Comparison of ENCODE assay signal across 11 mouse cellular contexts in the genomic region with DNA sequence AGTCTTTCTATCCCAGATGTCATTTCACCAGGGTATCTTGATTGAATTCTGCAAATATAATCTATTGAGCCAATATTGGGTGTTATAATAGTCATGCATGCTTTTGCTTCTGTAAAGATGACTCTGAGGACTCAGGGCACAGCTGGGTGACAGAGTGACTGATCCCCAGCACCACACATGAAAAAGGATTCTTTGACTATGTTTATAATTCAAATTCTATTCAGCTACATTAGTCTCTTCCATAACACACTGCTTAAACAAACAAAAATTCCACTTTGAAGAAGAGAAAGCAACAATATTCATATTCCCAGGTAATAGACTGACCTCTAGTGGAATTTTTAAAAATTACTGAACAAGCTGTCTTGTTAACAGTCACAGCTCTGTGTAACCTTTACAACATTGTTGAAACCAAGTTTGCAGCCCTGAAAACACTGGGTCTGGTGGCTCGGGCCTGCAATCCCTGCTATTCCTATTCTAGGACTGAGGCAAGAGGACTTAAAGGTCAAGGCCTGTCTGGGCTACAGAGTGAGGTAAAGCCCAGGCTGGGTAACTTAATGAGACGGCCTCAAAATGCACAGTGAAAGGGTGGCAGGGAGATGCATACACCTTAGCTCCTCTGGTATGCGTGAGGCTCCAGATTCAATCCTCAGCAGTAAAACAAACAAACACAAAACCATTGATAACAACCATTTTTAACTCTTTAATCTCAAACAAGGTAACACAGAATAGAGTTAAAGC. TPM values are rescaled to one million over a fixed set of nuclear protein-coding genes. Genes with fewer than 3 reads are reported as not detected.
DNase-seq lines count a peak whose midpoint lies in the region; ATAC-seq and TF ChIP-seq lines count a peak whose summit lies in the region.
"Had no signal": no experiment of that assay in that cellular context is flagged by ENCODE, and none has a peak within 500 bp of the region (broad histone marks: within the 10 kb centered on the region; RNA-seq: fewer than 3 reads in every experiment).

No protein-coding gene starts in this region.

- no peaks in the 10 kb centered on the region for H3K27me3 ChIP-seq in intestine, postnatal 0 days (replicated peaks; ENCODE audit: control insufficient read depth, insufficient read depth, low read length)
- H3K27me3 ChIP-seq in intestine, embryonic 16.5 days (replicated peaks; ENCODE audit: control insufficient read depth, insufficient read depth, low read length), result no peaks in the 10 kb centered on the region; the same call in 1 of the 2 replicates
- H3K27me3 ChIP-seq in midbrain, embryonic 12.5 days, result no peaks in the 10 kb centered on the region; the same call in 1 of the 2 replicates
- H3K27me3 ChIP-seq in kidney, embryonic 14.5 days (ENCODE audit: control insufficient read depth, insufficient read depth, low read length), result no peaks in the 10 kb centered on the region
- H3K27me3 ChIP-seq: embryonic facial prominence, embryonic 13.5 days had no signal

- no peak overlapping the region for H3K4me3 ChIP-seq in intestine, postnatal 0 days (ENCODE audit: low read depth, low read length)
- no peak overlapping the region for H3K4me3 ChIP-seq in intestine, embryonic 16.5 days (ENCODE audit: low read length)
- H3K4me3 ChIP-seq in midbrain, embryonic 12.5 days, result no peak overlapping the region
- no peak overlapping the region for H3K4me3 ChIP-seq in kidney, embryonic 14.5 days (ENCODE audit: low read length)
- H3K4me3 ChIP-seq: embryonic facial prominence, embryonic 13.5 days; heart, embryonic 13.5 days had no signal

- no peaks in the 10 kb centered on the region for H3K36me3 ChIP-seq in intestine, postnatal 0 days (ENCODE audit: control insufficient read depth, insufficient read depth)
- no peaks in the 10 kb centered on the region for H3K36me3 ChIP-seq in intestine, embryonic 16.5 days (ENCODE audit: control insufficient read depth, insufficient read depth, low read length)
- H3K36me3 ChIP-seq in midbrain, embryonic 12.5 days, result no peaks in the 10 kb centered on the region
- H3K36me3 ChIP-seq in kidney, embryonic 14.5 days (ENCODE audit: control insufficient read depth, insufficient read depth, low read length), result no peaks in the 10 kb centered on the region
- H3K36me3 ChIP-seq: embryonic facial prominence, embryonic 13.5 days; heart, embryonic 13.5 days had no signal

- peak; percentile 7 for DNase-seq in CD4-positive helper T cell, adult 2 months (ENCODE audit: low read depth, low spot score)
- DNase-seq in NIH3T3 (ENCODE audit: low read depth), result peak; percentile 41
- no peak for DNase-seq in T-cell, adult 2 months (ENCODE audit: low spot score)
- DNase-seq in ovary, postnatal 14 days (ENCODE audit: low spot score), result no peak
- DNase-seq: adrenal gland, postnatal 25 days had no signal

- H3K4me2 ChIP-seq in intestine, postnatal 0 days (replicated peaks; ENCODE audit: low read depth), result no peak overlapping the region
- no peak overlapping the region for H3K4me2 ChIP-seq in intestine, embryonic 16.5 days (ENCODE audit: low read depth, low read length)
- no peak overlapping the region for H3K4me2 ChIP-seq in midbrain, embryonic 12.5 days (replicated peaks)
- H3K4me2 ChIP-seq in kidney, embryonic 14.5 days (replicated peaks; ENCODE audit: low read depth, low read length), result no peak overlapping the region
- H3K4me2 ChIP-seq: embryonic facial prominence, embryonic 13.5 days; heart, embryonic 13.5 days had no signal

- no peak for ATAC-seq in intestine, postnatal 0 days
- no peak for ATAC-seq in intestine, embryonic 16.5 days
- ATAC-seq in midbrain, embryonic 12.5 days (ENCODE audit: low FRiP score, low read depth), result peak; percentile 38; the same call in 1 of the 2 replicates
- ATAC-seq in kidney, embryonic 14.5 days (ENCODE audit: low FRiP score, low TSS enrichment), result no peak

- WGBS in intestine, postnatal 0 days, result 42% methylated on average over 3 of the region's 3 CpGs
- WGBS in intestine, embryonic 16.5 days, result 55% methylated on average over 3 of the region's 3 CpGs
- 66% methylated on average over 3 of the region's 3 CpGs for WGBS in midbrain, embryonic 12.5 days
- WGBS in kidney, embryonic 14.5 days, result 63% methylated on average over 3 of the region's 3 CpGs

- no peak overlapping the region for H3K9ac ChIP-seq in intestine, postnatal 0 days (ENCODE audit: low read depth, low read length)
- no peak overlapping the region for H3K9ac ChIP-seq in intestine, embryonic 16.5 days (ENCODE audit: low read depth, low read length)
- no peak overlapping the region for H3K9ac ChIP-seq in midbrain, embryonic 12.5 days (replicated peaks)
- no peak overlapping the region for H3K9ac ChIP-seq in kidney, embryonic 14.5 days (ENCODE audit: low read depth, low read length)
- H3K9ac ChIP-seq: embryonic facial prominence, embryonic 13.5 days; heart, embryonic 13.5 days had no signal

- TF ChIP-seq CTCF in intestine, postnatal 0 days (IDR thresholded peaks at IDR 0.05; ENCODE audit: low read depth), result peak; percentile 73

- no peak overlapping the region for H3K27ac ChIP-seq in intestine, postnatal 0 days (ENCODE audit: low read depth, low read length)
- H3K27ac ChIP-seq in intestine, embryonic 16.5 days (ENCODE audit: low read length), result no peak overlapping the region
- H3K27ac ChIP-seq in midbrain, embryonic 12.5 days (replicated peaks), result no peak overlapping the region
- no peak overlapping the region for H3K27ac ChIP-seq in kidney, embryonic 14.5 days (ENCODE audit: low read depth, low read length)
- H3K27ac ChIP-seq: embryonic facial prominence, embryonic 13.5 days; heart, embryonic 13.5 days had no signal

- no peaks in the 10 kb centered on the region for H3K4me1 ChIP-seq in intestine, postnatal 0 days (replicated peaks; ENCODE audit: control insufficient read depth, insufficient read depth, low read length)
- no peaks in the 10 kb centered on the region for H3K4me1 ChIP-seq in intestine, embryonic 16.5 days (ENCODE audit: control insufficient read depth, insufficient read depth, low read length)
- H3K4me1 ChIP-seq in midbrain, embryonic 12.5 days, result no peaks in the 10 kb centered on the region
- H3K4me1 ChIP-seq in kidney, embryonic 14.5 days (ENCODE audit: control insufficient read depth, insufficient read depth, low read length), result no peaks in the 10 kb centered on the region
- H3K4me1 ChIP-seq: embryonic facial prominence, embryonic 13.5 days; heart, embryonic 13.5 days had no signal

- H3K9me3 ChIP-seq in intestine, postnatal 0 days (ENCODE audit: control insufficient read depth), result no peaks in the 10 kb centered on the region
- H3K9me3 ChIP-seq in intestine, embryonic 16.5 days (ENCODE audit: control insufficient read depth, low read length), result no peaks in the 10 kb centered on the region
- no peaks in the 10 kb centered on the region for H3K9me3 ChIP-seq in midbrain, embryonic 12.5 days
- no peaks in the 10 kb centered on the region for H3K9me3 ChIP-seq in kidney, embryonic 14.5 days (ENCODE audit: control insufficient read depth, low read length)
- H3K9me3 ChIP-seq: embryonic facial prominence, embryonic 13.5 days; heart, embryonic 13.5 days had no signal

RNA-seq across cellular contexts. Expression of gene Stk33, which starts 14.3 kb away (rescaled TPM):
- 0.21 and 0.46 TPM in 2 replicates for polyA plus RNA-seq in intestine, postnatal 0 days (2015; fragmentation: Nextera tagmentation; extraction: Ambion mirVana)
- 0.28 and 0.51 TPM in 2 replicates for polyA plus RNA-seq in intestine, embryonic 16.5 days (2015; fragmentation: Nextera tagmentation; extraction: Ambion mirVana)
- polyA plus RNA-seq in midbrain, embryonic 12.5 days (2016; fragmentation: Nextera tagmentation; extraction: Ambion mirVana), result 20.8 and 27.0 TPM in 2 replicates
- 0.39 and 0.49 TPM in 2 replicates for polyA plus RNA-seq in kidney, embryonic 14.5 days (2014; fragmentation: Nextera tagmentation; extraction: Ambion mirVana)

Comparison
In these comparisons a context has a peak if more than half of its experiments do, and no peak if none do; other contexts are left out.
1. DNase-seq: peak in CD4-positive helper T cell, adult 2 months (single experiment) and NIH3T3 (single experiment); none in T-cell, adult 2 months (single experiment) and ovary, postnatal 14 days (single experiment).
2. RNA of gene Stk33, which starts 14.3 kb away (polyA plus RNA-seq): 20.8 to 27.0 TPM in midbrain, embryonic 12.5 days; 0.28 to 0.51 TPM in intestine, embryonic 16.5 days, 0.39 to 0.49 TPM in kidney, embryonic 14.5 days and 0.21 to 0.46 TPM in intestine, postnatal 0 days; every median in the first group is over 10 times any median in the second.